Mouse (Mus musculus): ENCODE measurements around the gene Ccr9. TPM values are rescaled to one million over a fixed set of nuclear protein-coding genes. Genes with fewer than 3 reads are reported as not detected.

Ccr9 gene
- total RNA-seq (2023) = 1 to 10 TPM in 1 of 2 experiments, under 1 TPM in 1; 0.59 to 1.0 TPM

GRCm38 (mm10) chr9:123678327-123679105, at the start of gene Ccr9, which contains the start of gene Slc6a20a:
Gene Ccr9 (plus strand): TSS chr9:123678439.
Gene Slc6a20a (minus strand): TSS chr9:123678885.

GRCm38 (mm10) chr9:123632281-123632680, 46.0 kb upstream of the Ccr9 start, which contains the start of gene Slc6a20b:
Gene Slc6a20b (minus strand): TSS chr9:123632565.

GRCm38 (mm10) chr9:123717186-123718008, 39.2 kb downstream of the Ccr9 start, which contains the start of gene Lztfl1:
Gene Lztfl1 (minus strand): TSS chr9:123717697.

GRCm38 (mm10) chr9:123806267-123806666, 128.0 kb downstream of the Ccr9 start, which contains the start of gene Cxcr6:
Gene Cxcr6 (plus strand): TSS chr9:123806475.

Other genes with a start within 250 kb of the Ccr9 start
- gene Limd1, start 199.7 kb upstream of the Ccr9 start, total RNA-seq (2023) = 100 to 1,000 TPM; 133 to 151 TPM
- 10 to 100 TPM; 26.9 to 27.6 TPM for gene Sacm1l, start 148.7 kb upstream of the Ccr9 start, total RNA-seq (2023)
- not detected for gene Slc6a20b, start 45.9 kb upstream of the Ccr9 start, total RNA-seq (2023)
- gene Slc6a20a, start 446 bp downstream of the Ccr9 start, total RNA-seq (2023) = not detected
- 100 to 1,000 TPM; 143 to 208 TPM for gene Lztfl1, start 39.3 kb downstream of the Ccr9 start, total RNA-seq (2023)
- not detected for gene Cxcr6, start 128.0 kb downstream of the Ccr9 start, total RNA-seq (2023)
- gene Fyco1, start 173.5 kb downstream of the Ccr9 start, total RNA-seq (2023) = 10 to 100 TPM; 41.8 to 51.4 TPM
- gene Xcr1, start 183.6 kb downstream of the Ccr9 start, total RNA-seq (2023) = under 1 TPM in 1 of 2 experiments, not detected in 1; 0.35 TPM

Measured in B cell, adult 67 days (primary cell).